Mouse (Mus musculus) C2C12 (cell line): ENCODE measurements around the gene Snca. TPM values are rescaled to one million over a fixed set of nuclear protein-coding genes. Genes with fewer than 3 reads are reported as not detected.
"Not testable (repeated sequence)": the region's sequence is repeated elsewhere in the genome, so short reads cannot be mapped to it uniquely, and the experiment has no call there.

Source experiments
- H3K27me3 ChIP-seq: one replicate; pipeline ENCODE4 v1.6.1; 2011; ENCODE audit not compliant: control insufficient read depth, insufficient read depth, insufficient read length
- H3K36me3 ChIP-seq: one replicate; pipeline ENCODE4 v1.6.1; 2011; ENCODE audit not compliant: control insufficient read depth, insufficient read depth
- H3K4me3 ChIP-seq: one replicate; pipeline ENCODE4 v1.5.1; 2011; ENCODE audit warnings: mild to moderate bottlenecking, control low read depth; ENCODE audit not compliant: poor library complexity, insufficient read depth, severe bottlenecking
- H3K79me2 ChIP-seq: one replicate; pipeline ENCODE4 v1.6.1; 2011; ENCODE audit not compliant: control insufficient read depth, insufficient read depth
- H3K79me3 ChIP-seq: one replicate; pipeline ENCODE4 v1.6.1; 2011; ENCODE audit warnings: low read depth, control low read depth
- H3ac ChIP-seq: one replicate; pipeline ENCODE3; 2011; ENCODE audit warnings: low read depth; ENCODE audit not compliant: control insufficient read depth, insufficient read length
- CEBPB ChIP-seq: IDR thresholded peaks from one replicate; pipeline ENCODE4 v1.6.1; 2011; ENCODE audit warnings: low read depth, mild to moderate bottlenecking, control low read depth, moderate library complexity
- CTCF ChIP-seq: IDR thresholded peaks from one replicate; pipeline ENCODE4 v1.5.1; 2011; ENCODE audit not compliant: control insufficient read depth, insufficient read depth, insufficient read length
- FOSL1 ChIP-seq: IDR thresholded peaks from one replicate; pipeline ENCODE4 v1.8.0; 2011; ENCODE audit warnings: mild to moderate bottlenecking, low read length; ENCODE audit not compliant: poor library complexity, insufficient read depth, severe bottlenecking
- MAX ChIP-seq: IDR thresholded peaks from one replicate; pipeline ENCODE4 v1.6.1; 2011; ENCODE audit warnings: mild to moderate bottlenecking, control low read depth
- MYOD1 ChIP-seq: IDR thresholded peaks from one replicate; pipeline ENCODE4 v1.6.1; 2011; ENCODE audit warnings: low read depth; ENCODE audit not compliant: control insufficient read depth, insufficient read length
- MYOG ChIP-seq: IDR thresholded peaks from one replicate; pipeline ENCODE4 v1.6.1; 2011; ENCODE audit not compliant: control insufficient read depth, insufficient read length; ENCODE audit errors: extremely low read depth
- USF1 ChIP-seq: IDR thresholded peaks from one replicate; pipeline ENCODE4 v1.6.1; 2011; ENCODE audit warnings: low read depth, mild to moderate bottlenecking, control low read depth, moderate library complexity
- polyA plus RNA-seq: library from polyadenylated mRNA; unstranded; fragments of >200 nt; fragmentation: generic; extraction: Trizol; gene quantifications from one replicate; pipeline ENCODE4 v1.2.1, GENCODE M21; 2012; ENCODE audit warnings: missing spikeins

Snca gene
- polyA plus RNA-seq, 1 experiment: 0.49 TPM

DNA sequence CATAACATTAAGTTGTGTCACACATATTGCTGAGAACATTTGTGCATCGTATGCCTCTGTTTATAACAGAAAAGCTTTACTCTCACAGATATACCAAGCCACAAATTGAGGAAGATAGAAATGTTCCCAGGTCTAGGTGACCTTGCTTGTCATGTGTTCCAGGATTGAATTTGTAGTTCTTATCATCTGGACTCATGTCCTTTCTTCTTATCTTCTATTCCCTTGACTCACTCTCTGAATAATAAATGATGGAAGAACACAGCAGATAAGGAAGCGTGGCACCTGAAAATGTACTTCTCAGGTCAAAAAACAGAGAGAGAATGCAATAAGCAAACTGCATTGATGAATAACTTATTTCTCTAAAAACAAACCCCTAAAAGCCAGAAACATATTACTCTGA, 131.6 kb downstream of the Snca start:
- no peaks in the 10 kb centered on the region for H3K79me2 ChIP-seq
- no peaks in the 10 kb centered on the region for H3K79me3 ChIP-seq
- no peaks in the 10 kb centered on the region for H3K36me3 ChIP-seq
- no peak overlapping the region for H3ac ChIP-seq
- TF ChIP-seq MYOG (no peak), FOSL1 (no peak), CTCF (no peak), CEBPB (no peak), USF1 (no peak), MAX (no peak), MYOD1 (no peak)
- no peaks in the 10 kb centered on the region for H3K27me3 ChIP-seq
- H3K4me3 ChIP-seq: no peak overlapping the region

DNA sequence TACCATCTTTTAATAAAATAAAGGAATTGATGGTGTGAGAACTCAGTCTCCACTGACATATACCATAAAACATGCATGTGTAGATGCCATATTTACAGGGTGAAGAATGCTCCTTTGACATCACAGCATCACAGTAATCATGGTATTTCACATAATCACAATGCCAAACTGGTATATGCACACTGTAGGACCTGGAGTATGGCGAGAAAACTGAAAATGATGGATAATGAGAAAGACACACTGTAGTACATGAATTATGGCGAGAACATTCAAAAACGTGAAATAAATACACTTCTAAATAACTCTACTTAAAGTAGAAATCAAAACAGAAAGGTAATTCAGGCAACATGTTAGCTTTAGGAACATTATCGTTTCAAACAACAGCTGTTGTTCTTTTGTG, 142.6 kb downstream of the Snca start:
- not testable (repeated sequence) for H3K36me3 ChIP-seq, H3ac ChIP-seq, H3K79me2 ChIP-seq, H3K4me3 ChIP-seq, H3K79me3 ChIP-seq, H3K27me3 ChIP-seq

DNA sequence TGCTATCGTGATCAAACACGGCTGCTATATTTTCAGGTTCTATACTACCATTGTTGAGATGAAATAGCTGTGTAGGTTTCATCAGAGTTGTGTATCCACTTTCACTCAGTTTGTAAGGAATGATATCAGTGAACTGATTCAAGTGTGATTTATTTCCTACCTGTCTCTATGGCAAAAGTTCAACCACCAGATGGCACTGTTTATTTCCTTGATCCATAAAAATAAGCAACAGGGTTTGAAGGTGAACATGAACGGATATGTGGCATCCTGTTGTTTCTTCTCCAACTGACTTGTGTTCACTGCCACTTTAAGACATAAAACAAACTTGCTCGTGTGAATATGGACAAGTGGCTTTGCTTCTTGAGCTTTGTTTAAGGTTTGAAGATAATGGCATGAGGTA, 147.4 kb downstream of the Snca start:
- no peak overlapping the region for H3K4me3 ChIP-seq
- H3K27me3 ChIP-seq: no peaks in the 10 kb centered on the region
- no peaks in the 10 kb centered on the region for H3K79me2 ChIP-seq
- no peaks in the 10 kb centered on the region for H3K36me3 ChIP-seq
- H3K79me3 ChIP-seq: no peaks in the 10 kb centered on the region
- H3ac ChIP-seq: no peak overlapping the region
- TF ChIP-seq MYOG (no peak), USF1 (no peak), CTCF (no peak), FOSL1 (no peak), CEBPB (no peak), MYOD1 (no peak), MAX (no peak)

Other genes starting within 250 kb of the Snca start
- gene Mmrn1, start 95.1 kb upstream of the Snca start, polyA plus RNA-seq: not detected